Mouse (Mus musculus): Measurements from ENCODE around the gene Dbr1. TPM values are rescaled to one million over a fixed set of nuclear protein-coding genes. Genes with fewer than 3 reads are reported as not detected.

The Dbr1 gene
- polyA plus RNA-seq, 1 experiment from 2014 or later: 35.4 TPM

Other genes starting within 250 kb of the Dbr1 start
- gene Esyt3, start 217.2 kb upstream of the Dbr1 start, polyA plus RNA-seq (2014; fragmentation: Nextera tagmentation; extraction: Ambion mirVana): 0.13 and 0.34 TPM in 2 replicates
- gene Mras, start 138.4 kb upstream of the Dbr1 start, polyA plus RNA-seq (2014; fragmentation: Nextera tagmentation; extraction: Ambion mirVana): 14.1 and 16.4 TPM in 2 replicates
- gene Nme9, start 124.3 kb upstream of the Dbr1 start, polyA plus RNA-seq (2014; fragmentation: Nextera tagmentation; extraction: Ambion mirVana): 0.31 TPM in 1 of 2 replicates, not detected in the other
- gene Armc8, start 6.9 kb upstream of the Dbr1 start, polyA plus RNA-seq (2014; fragmentation: Nextera tagmentation; extraction: Ambion mirVana): 20.5 and 20.6 TPM in 2 replicates
- gene A4gnt, start 36.7 kb downstream of the Dbr1 start, polyA plus RNA-seq (2014; fragmentation: Nextera tagmentation; extraction: Ambion mirVana): not detected in 2 replicates
- gene Dzip1l, start 53.7 kb downstream of the Dbr1 start, polyA plus RNA-seq (2014; fragmentation: Nextera tagmentation; extraction: Ambion mirVana): 19.1 and 22.9 TPM in 2 replicates
- gene Cldn18, start 141.5 kb downstream of the Dbr1 start, polyA plus RNA-seq (2014; fragmentation: Nextera tagmentation; extraction: Ambion mirVana): not detected in 2 replicates

Measured in limb, embryonic 11.5 days (tissue).